Mouse (Mus musculus): ENCODE data around the gene Arid2.
"Not testable (repeated sequence)": the region's sequence is repeated elsewhere in the genome, so short reads cannot be mapped to it uniquely, and the experiment has no call there.

The Arid2 gene

DNA sequence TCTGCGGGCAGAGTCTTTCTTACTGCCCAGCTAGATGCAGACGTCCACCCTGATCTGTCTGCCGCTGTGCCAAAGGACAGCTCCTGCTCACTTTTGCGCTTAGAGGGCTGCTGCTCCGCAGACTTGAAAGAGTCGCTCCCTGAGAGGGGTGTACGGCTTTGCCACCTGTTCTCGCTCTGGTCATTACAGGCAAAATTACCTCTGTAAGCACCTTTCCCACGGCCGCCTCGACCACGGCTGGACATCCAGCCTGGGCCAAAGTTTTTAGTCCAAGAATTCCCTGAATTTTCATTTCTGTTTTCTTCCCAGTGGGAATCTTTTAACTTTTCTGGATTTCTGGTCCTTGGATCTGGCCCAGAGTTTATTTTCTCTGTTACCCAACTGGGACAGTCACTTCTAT lies 130.8 kb downstream of the Arid2 start:
- DNase-seq (ENCODE audit: low read depth, low spot score): no peak

DNA sequence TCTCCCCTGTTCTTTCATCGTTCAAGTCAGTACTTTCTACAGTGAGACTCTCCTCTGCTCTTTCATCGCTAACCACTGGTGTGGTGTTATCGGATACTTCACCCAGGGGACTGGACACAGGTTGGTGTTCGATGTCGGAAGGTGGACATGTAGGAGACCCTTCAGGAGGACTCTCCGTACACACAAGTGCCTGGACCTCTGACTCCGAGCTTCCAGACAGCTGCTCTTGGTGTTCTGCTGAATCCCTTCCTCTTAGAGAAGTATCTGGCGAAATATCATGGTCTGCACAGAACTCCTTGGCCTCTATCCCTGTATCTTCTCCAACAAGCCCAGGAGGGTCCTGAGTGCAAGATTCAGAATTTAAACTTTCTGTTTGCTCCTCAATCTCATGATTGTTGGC lies 132.6 kb downstream of the Arid2 start:
- no peak for DNase-seq (ENCODE audit: low read depth, low spot score)

DNA sequence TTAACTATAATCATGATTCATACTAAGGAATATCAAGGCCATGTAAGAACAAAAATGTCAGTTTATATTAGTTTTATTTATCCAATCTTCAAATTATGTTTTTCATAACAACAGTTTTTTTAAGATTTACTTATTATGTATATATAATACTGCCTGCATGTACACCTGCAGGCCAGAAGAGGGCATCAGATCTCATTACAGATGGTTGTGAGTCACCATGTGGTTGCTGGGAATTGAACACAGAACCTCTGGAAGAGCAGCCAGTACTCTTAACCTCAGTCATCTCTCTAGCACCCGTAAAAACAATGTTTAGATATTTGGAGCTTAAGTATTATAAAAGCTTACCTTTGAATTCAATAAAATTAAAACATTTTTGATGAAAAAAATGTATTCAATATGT lies 146.9 kb downstream of the Arid2 start:
- DNase-seq (ENCODE audit: low read depth, low spot score): no peak

DNA sequence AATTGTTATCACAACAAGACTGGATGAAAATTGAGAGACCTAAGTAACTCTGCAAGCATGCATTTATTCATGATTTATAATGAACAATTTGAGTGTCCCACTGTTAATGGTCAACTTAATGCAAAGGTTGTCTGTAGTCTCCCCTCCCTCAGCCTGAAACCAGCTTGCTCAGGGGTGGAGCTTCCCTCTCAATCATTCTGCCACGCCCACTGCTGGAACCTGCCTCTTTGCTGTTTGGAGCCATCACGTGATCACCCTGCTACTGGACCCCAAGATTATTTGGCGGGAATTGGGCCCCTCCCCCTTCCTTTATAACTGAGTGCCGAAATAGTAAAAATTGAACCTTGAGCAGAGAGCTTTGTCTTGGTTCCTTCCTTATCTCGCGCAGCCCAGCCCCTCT lies 154.2 kb downstream of the Arid2 start:
- not testable (repeated sequence) for DNase-seq (ENCODE audit: low read depth, low spot score)

DNA sequence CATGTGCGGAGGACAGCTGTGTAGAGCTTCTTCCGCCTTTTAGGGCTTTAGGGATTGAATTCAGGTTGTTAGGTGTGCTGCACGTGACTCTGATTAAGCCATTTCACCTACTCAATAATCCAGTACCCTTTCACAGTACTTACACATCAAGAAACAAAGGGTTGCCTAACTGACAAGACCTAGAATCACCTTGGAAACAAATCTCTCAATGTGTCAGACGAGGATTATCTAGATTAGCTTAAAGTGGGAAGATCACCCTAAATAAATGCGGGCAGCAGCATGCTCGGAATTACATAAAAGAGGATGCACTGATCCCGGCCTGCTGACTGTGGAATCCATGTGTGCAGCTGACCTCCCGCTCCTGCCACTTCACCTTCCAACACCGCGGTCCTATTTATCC lies 159.5 kb downstream of the Arid2 start:
- no peak for DNase-seq (ENCODE audit: low read depth, low spot score)

DNA sequence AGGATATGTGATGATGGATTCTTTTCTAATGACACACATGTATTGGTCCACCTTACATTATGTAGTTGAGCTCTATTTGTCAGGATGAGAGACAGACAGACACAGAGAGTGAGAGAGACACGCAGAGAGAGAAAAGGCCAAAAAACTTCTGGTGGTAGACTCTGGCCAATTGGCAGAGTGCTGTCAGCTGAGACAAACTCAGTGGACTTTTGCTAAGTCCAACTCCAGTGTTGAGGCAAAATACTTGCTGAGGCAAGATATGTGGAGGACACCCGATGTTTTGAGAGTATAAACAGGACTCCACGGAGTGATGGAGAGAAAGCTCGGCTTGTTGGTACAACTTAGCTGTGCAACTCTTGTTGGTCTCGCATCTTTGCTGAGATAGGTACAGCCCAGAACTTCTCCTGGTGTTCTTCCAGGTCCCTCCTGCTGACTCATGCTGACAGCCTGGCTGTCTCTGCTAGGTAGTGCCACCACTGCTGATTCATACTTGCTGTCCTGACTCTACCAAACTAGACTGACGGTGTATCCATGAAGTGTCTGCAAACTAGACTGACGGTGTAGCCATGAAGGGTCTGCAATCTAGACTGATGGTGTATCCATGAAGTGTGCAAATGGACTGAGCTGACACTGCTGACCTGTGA lies 161.5 kb downstream of the Arid2 start:
- no peak for DNase-seq (ENCODE audit: low read depth, low spot score)

DNA sequence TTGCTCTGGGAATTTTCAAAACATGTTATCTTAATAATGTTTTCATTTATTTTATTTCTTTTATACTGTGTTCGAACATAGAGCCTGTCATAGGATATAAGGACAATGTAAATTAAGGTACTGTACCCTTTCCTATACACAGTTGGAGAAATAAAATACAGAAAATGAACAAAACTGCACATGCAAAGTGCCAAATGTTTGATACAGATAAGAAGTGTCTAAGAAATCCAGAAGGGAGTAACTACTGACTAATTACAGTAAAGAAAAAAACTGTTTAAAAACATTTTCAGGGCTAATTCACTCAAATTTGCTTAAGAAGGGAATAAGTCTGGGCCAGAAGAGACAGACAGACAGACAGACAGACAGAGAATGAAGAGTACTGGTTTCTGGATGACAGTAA lies 166.0 kb downstream of the Arid2 start:
- no peak for DNase-seq (ENCODE audit: low read depth, low spot score)

Data from telencephalon, adult 2 months (tissue).